Mouse (Mus musculus) G1E (cell line): Measurements from ENCODE around the gene Abl1.
"Not testable (repeated sequence)": the region's sequence is repeated elsewhere in the genome, so short reads cannot be mapped to it uniquely, and the experiment has no call there.

Source experiments
- CTCF ChIP-seq: IDR thresholded peaks from 2 replicates; pipeline ENCODE4 v1.5.1; 2012; ENCODE audit warnings: low read depth, low read length, inconsistent platforms, mixed read lengths
- GATA1 ChIP-seq: IDR thresholded peaks from 2 replicates; pipeline ENCODE4 v1.6.1; 2012; ENCODE audit warnings: borderline replicate concordance, low read length, inconsistent platforms, mixed read lengths
- POLR2AphosphoS5 ChIP-seq: IDR thresholded peaks from 2 replicates; pipeline ENCODE4 v1.6.1; 2012; ENCODE audit warnings: low read depth, low read length, inconsistent platforms; ENCODE audit not compliant: insufficient replicate concordance
- TAL1 ChIP-seq: conservative IDR thresholded peaks from 2 replicates; pipeline ENCODE4 v1.6.1; 2012; ENCODE audit warnings: low read depth, low read length, inconsistent platforms, mixed read lengths

GRCm38 (mm10) chr2:31681051-31681707 is 7.0 kb upstream of the Abl1 start:
- 0 out of 2 replicates have a peak, but pooled peaks have one; percentile 10 for TF ChIP-seq CTCF
- not testable (repeated sequence) for TF ChIP-seq GATA1, TAL1, POLR2AphosphoS5
